Mouse (Mus musculus) lung, embryonic 16.5 days (tissue): ENCODE measurements around the gene Gm44511. TPM values are rescaled to one million over a fixed set of nuclear protein-coding genes. Genes with fewer than 3 reads are reported as not detected.
"Not testable (repeated sequence)": the region's sequence is repeated elsewhere in the genome, so short reads cannot be mapped to it uniquely, and the experiment has no call there.

Source experiments
- ATAC-seq: fragments of 200-750 bp; cut with Nextera tagmentation; 2 replicates; pipeline ENCODE4 v1.8.0; 2017; ENCODE audit warnings: low read depth, mild to moderate bottlenecking, moderate library complexity
- H3K27ac ChIP-seq: fragments of 300-500 bp; sonication (generic); 2 replicates; pipeline ENCODE4 v1.5.1; 2014; ENCODE audit warnings: mild to moderate bottlenecking, control low read depth, low read length
- H3K27me3 ChIP-seq: fragments of 300-500 bp; sonication (generic); 2 replicates; pipeline ENCODE4 v1.6.1; 2014; ENCODE audit warnings: low read depth, low read length, mixed read lengths; ENCODE audit not compliant: control insufficient read depth, insufficient read depth
- H3K36me3 ChIP-seq: fragments of 300-500 bp; sonication (generic); 2 replicates; pipeline ENCODE4 v1.6.1; 2014; ENCODE audit warnings: low read length; ENCODE audit not compliant: control insufficient read depth, insufficient read depth
- H3K4me1 ChIP-seq: fragments of 300-500 bp; sonication (generic); replicated peaks from 2 replicates; pipeline ENCODE4 v1.6.1; 2014; ENCODE audit warnings: low read length, mixed read lengths; ENCODE audit not compliant: control insufficient read depth, insufficient read depth
- H3K4me2 ChIP-seq: fragments of 300-500 bp; sonication (generic); 2 replicates; pipeline ENCODE4 v1.6.1; 2014; ENCODE audit warnings: low read depth, low read length, control low read depth
- H3K4me3 ChIP-seq: fragments of 300-500 bp; sonication (generic); 2 replicates; pipeline ENCODE4 v1.5.1; 2014; ENCODE audit warnings: mild to moderate bottlenecking, low read length, control low read depth
- H3K9ac ChIP-seq: fragments of 300-500 bp; sonication (generic); 2 replicates; pipeline ENCODE4 v1.6.1; 2014; ENCODE audit warnings: low read length, control low read depth
- H3K9me3 ChIP-seq: fragments of 300-500 bp; sonication (generic); 2 replicates; pipeline ENCODE4 v1.6.1; 2016; ENCODE audit warnings: low read length; ENCODE audit not compliant: control insufficient read depth
- WGBS: fragments of 180-500 bp; shearing (Covaris S2); extraction: QIAGEN DNeasy Blood & Tissue Kit; methylation state at CpG from one replicate; pipeline ENCODE4 v1.1.7; 2014; 5-methylcytosine and 5-hydroxymethylcytosine counted together
- polyA plus RNA-seq: library from polyadenylated mRNA; unstranded; fragments of >200 nt; fragmentation: Nextera tagmentation; extraction: Ambion mirVana; gene quantifications from 2 replicates; pipeline ENCODE4 v1.2.1, GENCODE M21; 2015

Gene Gm44511
- polyA plus RNA-seq, 1 experiment from 2014 or later = not detected

DNA sequence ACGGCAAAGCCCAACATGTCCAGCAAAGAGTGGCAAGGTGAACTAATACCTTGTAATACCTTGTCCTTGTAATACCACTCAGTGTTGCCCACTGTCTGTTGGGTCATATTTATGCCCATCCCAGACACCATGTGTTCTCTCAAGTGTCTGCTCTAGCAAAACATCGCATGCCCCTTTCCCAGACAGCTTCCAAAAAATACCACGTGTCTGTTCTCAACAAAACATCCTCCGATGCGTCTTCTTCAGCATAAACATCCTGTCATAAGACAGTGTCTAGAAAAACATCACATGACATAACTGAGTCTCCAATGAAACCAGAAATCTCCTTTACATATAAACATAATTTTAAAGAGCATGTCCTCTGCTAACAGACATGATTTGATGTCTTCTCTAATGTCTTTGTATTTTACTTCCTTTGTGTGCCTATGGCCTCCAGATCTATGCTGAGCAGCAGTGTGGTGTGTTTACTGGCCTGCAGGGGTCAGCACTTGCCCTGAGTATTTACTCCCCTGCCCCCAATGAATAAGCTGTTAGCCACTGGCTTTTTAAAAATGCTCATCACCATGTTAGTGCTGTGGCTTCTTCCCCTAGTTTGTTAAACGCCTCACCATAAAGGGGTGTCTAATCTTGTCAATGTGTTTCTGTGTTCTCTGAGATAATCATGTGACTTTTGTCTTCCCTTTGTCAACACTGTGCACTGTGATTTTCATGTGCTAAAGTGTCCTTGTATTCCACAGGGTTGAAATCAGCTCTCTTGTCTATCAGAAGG, 59.4 kb downstream of the Gm44511 start:
- H3K4me3 ChIP-seq, H3K27me3 ChIP-seq, H3K4me2 ChIP-seq, H3K9ac ChIP-seq, ATAC-seq, H3K9me3 ChIP-seq, H3K27ac ChIP-seq, H3K36me3 ChIP-seq: not testable (repeated sequence)
- peaks cover 10% of the 10 kb centered on the region; the same call in 1 of the 2 replicates for H3K4me1 ChIP-seq
- WGBS = 45% methylated on average over 6 of the region's 6 CpGs

DNA sequence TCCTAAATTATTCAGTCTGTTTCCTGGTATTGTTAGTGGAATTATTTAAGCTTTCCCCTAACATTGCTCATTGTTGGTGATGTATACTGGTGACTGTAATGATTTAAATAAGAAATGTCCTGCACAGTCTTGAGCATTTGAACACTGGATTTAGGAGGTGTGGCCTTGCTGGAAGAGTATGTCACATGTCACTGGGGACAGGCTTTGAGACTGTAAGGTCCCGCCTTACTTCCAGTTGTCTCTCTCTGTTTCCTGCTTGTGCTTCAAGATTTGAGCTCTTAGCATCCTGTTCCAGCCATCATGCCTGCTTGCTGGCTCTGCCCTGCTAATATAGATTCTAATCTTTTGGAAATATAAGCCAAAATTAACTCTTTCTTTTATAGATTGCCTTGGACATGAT, 60.9 kb downstream of the Gm44511 start:
- WGBS = 69% methylated on average over 1 of the region's 1 CpGs
- ATAC-seq = no peak

DNA sequence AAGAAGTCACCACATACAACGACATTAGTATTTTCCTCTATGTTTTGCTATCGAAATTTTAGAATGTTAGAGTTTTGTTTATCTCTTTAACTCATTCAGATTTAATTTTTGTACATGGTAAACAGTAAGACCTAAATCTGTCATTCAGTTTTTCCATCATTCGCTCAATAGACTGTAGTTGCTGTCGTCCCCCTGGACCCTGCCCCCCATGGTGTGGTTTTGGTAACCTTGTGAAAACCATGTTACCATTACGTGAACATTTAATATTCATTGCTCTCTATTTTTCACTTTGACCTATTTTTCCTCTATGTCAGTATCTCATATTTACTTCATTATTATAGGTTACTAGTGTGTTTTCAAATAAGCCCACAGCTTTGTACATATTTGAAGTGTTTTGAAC, 61.5 kb downstream of the Gm44511 start:
- no peaks in the 10 kb centered on the region for H3K36me3 ChIP-seq
- WGBS = 18% methylated on average over 5 of the region's 5 CpGs
- H3K27me3 ChIP-seq = no peaks in the 10 kb centered on the region
- H3K4me3 ChIP-seq = peak overlapping the region; percentile 46
- ATAC-seq = no peak
- H3K9ac ChIP-seq = peak overlapping the region; percentile 35; the same call in 1 of the 2 replicates
- H3K9me3 ChIP-seq = no peaks in the 10 kb centered on the region
- peak overlapping the region; percentile 36; the same call in 1 of the 2 replicates for H3K27ac ChIP-seq
- H3K4me1 ChIP-seq = peaks cover 7% of the 10 kb centered on the region; the same call in 1 of the 2 replicates
- peak overlapping the region; percentile 50 for H3K4me2 ChIP-seq

More for the DNA sequence above, 60.9 kb downstream of the Gm44511 start:
- no peaks in the 10 kb centered on the region for H3K27me3 ChIP-seq
- peaks cover 13% of the 10 kb centered on the region; the same call in 1 of the 2 replicates for H3K4me1 ChIP-seq
- no peaks in the 10 kb centered on the region for H3K9me3 ChIP-seq
- no peak overlapping the region for H3K4me2 ChIP-seq
- H3K4me3 ChIP-seq = no peak overlapping the region
- H3K9ac ChIP-seq = no peak overlapping the region
- no peaks in the 10 kb centered on the region for H3K36me3 ChIP-seq
- no peak overlapping the region for H3K27ac ChIP-seq

DNA sequence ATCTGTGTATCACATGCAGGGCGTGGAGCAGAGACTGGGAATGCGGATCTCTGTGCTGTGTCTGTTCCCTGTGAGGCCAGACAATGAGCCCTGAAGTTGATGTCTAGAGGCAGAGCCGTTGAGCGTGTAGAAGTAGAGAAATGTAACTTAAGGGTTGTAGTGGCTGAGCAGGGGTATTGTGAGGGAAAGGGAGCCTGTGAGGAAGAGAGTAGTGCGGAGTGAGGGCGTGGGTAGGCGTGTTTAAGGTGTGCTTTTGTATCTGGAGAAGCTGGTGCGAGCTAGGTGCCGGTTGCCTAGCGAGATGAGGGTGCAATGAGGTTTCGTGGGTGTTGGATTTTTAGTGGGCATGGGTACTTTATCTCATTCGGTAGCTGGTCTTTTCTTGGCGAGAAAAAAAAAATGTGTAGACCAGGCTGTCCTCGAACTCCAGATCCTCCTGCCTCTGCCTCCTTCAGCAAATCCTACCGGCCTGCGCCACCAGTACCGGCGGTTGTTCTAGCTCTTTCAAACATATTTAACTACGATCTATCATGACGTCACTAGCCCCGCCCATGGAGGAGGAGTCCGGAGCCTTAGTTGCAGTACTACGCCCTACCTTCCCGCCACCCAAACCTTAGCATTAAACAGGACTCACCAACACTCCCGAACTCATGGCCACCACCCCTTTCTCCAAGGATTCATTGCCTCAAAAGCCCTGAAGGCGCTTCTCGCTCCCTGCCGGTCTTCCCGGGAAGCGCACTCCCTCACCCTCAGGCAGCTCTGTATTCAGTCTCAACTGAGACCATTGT, 62.2 kb downstream of the Gm44511 start:
- H3K4me3 ChIP-seq = peak overlapping the region; percentile 65
- peak; percentile 94 for ATAC-seq
- H3K27ac ChIP-seq = peak overlapping the region; percentile 76
- peak overlapping the region; percentile 81 for H3K4me2 ChIP-seq
- no peaks in the 10 kb centered on the region for H3K9me3 ChIP-seq
- peak overlapping the region; percentile 76 for H3K9ac ChIP-seq
- H3K27me3 ChIP-seq = no peaks in the 10 kb centered on the region
- peaks cover 5% of the 10 kb centered on the region; the same call in 1 of the 2 replicates for H3K4me1 ChIP-seq
- 1% methylated on average over 30 of the region's 30 CpGs for WGBS
- no peaks in the 10 kb centered on the region for H3K36me3 ChIP-seq

DNA sequence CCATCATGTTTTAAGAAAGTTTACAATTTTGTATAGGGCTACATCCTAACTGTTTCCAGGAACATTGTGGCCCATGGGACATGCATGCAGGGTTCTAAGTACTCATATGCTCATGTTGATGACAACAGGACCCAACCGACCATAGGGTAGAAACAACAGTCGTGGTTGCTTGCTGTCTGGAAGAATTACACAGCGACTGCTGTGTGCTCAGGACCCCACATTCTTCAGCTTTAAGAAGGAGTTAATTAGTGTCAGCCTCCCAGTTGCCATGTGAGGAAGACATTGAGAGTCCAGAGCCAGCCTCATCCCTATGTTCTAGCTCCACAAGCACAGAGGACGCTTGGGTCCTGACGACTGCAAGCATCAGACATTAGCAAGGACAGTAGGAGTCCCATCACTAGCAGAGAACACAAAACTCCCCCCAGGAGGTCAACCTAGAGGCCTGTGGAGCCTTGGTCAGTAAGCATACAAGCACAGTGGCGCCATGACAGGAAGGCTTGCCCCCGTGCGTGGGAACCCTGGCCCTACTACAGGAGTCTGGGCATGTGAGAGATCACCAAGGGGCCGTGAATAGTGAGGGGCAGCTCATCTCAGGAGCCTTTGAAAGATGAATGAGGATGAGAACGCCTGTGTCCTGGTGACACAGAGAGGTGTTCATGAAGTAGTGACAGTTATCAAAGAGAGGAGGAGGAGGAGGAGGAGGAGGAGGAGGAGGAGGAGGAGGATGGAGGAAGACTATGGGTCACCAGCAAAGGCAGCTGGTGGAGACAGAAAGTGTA, 63.0 kb downstream of the Gm44511 start:
- H3K36me3 ChIP-seq, H3K9me3 ChIP-seq, H3K4me1 ChIP-seq, H3K27me3 ChIP-seq, ATAC-seq, H3K9ac ChIP-seq, H3K27ac ChIP-seq: not testable (repeated sequence)
- H3K4me2 ChIP-seq = peak overlapping the region; percentile 81
- H3K4me3 ChIP-seq = peak overlapping the region; percentile 65
- WGBS = 70% methylated on average over 8 of the region's 10 CpGs

DNA sequence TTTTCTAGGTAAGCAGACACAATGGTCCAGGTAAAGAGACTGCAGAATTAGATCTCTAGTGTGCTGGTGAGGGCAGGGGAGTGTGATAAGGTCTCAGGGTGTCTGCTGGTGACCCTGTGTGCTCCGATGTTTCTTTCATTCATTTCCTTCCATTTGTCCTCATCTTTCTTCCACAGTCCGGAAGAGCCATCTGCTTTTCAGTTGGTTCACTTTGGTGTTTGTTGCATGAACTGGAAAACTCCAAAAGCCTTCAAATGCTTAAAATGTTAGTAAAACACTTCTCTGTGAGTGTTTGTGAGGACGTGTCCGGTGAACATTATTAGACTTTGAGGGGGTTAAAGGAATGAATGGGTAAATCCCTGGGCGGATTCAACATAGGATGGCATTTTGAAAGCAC, 65.0 kb downstream of the Gm44511 start:
- no peak for ATAC-seq
- 0 out of 2 replicates have a peak overlapping the region, but pooled peaks have one; percentile 24 for H3K27ac ChIP-seq
- 31% methylated on average over 5 of the region's 5 CpGs for WGBS

DNA sequence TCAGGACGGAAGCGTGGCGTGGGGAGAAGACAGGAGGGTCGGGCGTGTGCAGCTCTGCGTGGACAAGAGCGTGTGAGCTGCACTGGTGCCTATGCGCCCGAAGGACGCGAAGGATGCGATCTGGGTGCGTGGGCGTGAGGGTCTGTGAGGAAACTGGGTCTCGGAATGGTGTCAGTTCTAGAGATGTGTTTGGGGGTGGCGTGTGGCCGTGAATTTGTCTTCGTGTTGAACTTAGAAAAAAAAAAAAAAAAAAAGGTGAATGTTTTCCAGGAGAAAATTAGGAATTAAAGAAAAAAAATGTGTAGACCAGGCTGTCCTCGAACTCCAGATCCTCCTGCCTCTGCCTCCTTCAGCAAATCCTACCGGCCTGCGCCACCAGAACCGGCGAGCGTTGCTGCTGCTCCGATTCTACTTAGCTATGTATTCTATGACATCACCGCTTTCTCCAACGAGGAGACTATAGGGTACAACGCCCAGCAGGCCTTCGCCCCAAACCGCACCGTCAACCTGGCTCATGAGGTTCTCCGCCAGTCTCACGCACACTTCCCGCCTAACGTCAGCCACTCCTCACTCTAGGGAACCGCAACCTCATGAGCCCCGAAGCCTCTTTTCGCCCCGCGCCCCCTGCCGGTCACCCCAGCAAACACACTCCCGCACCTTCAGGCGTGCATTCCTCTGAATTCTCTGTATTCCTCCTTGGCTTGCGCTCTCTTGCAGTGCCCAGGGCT, 65.5 kb downstream of the Gm44511 start:
- H3K36me3 ChIP-seq, H3K4me1 ChIP-seq, H3K9me3 ChIP-seq, H3K27me3 ChIP-seq: not testable (repeated sequence)
- ATAC-seq = peak; percentile 77
- peak overlapping the region; percentile 69 for H3K4me3 ChIP-seq
- WGBS = under 1% methylated on average over 43 of the region's 44 CpGs
- peak overlapping the region; percentile 72 for H3K9ac ChIP-seq
- H3K27ac ChIP-seq = peak overlapping the region; percentile 86
- peak overlapping the region; percentile 52 for H3K4me2 ChIP-seq

More for the DNA sequence above, 65.0 kb downstream of the Gm44511 start:
- no peaks in the 10 kb centered on the region for H3K9me3 ChIP-seq
- peak overlapping the region; percentile 52 for H3K4me2 ChIP-seq
- no peaks in the 10 kb centered on the region for H3K27me3 ChIP-seq
- peak overlapping the region; percentile 41 for H3K9ac ChIP-seq
- H3K36me3 ChIP-seq = no peaks in the 10 kb centered on the region
- H3K4me1 ChIP-seq = peaks cover 5% of the 10 kb centered on the region; the same call in 1 of the 2 replicates
- peak overlapping the region; percentile 69 for H3K4me3 ChIP-seq

DNA sequence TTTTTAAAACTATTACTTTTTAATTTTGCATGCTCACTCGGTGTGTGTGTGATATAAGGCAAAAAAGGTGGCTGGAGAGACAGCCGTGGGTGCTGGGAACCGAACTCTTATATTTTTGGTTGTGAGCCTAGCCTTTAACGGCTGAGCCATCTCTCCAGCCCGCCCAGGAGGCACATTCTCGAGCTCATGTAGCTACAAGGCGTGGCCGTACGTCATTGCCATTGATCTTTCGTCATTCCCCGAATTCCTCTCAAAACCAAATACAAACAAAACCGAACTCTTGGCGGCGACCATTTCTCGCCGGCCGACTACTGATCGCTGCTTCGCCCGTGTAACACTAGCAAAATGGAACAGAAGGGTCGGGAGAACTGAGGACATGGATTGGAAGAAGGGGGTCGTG, 66.1 kb downstream of the Gm44511 start:
- H3K4me3 ChIP-seq = peak overlapping the region; percentile 69
- peak; percentile 49 for ATAC-seq
- H3K27me3 ChIP-seq, H3K4me1 ChIP-seq, H3K9me3 ChIP-seq, H3K36me3 ChIP-seq: not testable (repeated sequence)
- H3K27ac ChIP-seq = peak overlapping the region; percentile 86
- WGBS = 0% methylated on average over 22 of the region's 22 CpGs
- H3K4me2 ChIP-seq = peak overlapping the region; percentile 45
- H3K9ac ChIP-seq = peak overlapping the region; percentile 72
